Mouse (Mus musculus): ENCODE measurements around the gene Hbb-bs.
"Not testable (repeated sequence)": the region's sequence is repeated elsewhere in the genome, so short reads cannot be mapped to it uniquely, and the experiment has no call there.

Gene Hbb-bs

DNA sequence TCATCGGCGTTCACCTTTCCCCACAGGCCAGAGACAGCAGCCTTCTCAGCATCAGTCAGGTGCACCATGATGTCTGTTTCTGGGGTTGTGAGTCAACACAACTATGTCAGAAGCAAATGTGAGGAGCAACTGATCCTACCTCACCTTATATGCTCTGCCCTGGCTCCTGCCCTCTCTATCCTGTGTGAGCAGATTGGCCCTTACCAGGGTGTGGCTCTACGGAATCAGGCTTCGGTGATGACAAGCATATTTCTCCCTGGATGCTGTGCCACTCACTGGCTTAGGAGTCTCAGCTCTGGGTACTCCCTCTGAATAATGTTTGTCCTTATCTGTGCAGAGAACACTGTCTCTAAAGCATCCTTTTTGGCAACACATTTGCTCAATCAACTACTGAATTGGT lies at the start of gene Hbb-bs:
TSS of gene Hbb-bs (minus strand) at position 289 of the 400 bp plus-strand sequence.
- DNase-seq (ENCODE audit: low spot score in 2 of 2) = no peak

DNA sequence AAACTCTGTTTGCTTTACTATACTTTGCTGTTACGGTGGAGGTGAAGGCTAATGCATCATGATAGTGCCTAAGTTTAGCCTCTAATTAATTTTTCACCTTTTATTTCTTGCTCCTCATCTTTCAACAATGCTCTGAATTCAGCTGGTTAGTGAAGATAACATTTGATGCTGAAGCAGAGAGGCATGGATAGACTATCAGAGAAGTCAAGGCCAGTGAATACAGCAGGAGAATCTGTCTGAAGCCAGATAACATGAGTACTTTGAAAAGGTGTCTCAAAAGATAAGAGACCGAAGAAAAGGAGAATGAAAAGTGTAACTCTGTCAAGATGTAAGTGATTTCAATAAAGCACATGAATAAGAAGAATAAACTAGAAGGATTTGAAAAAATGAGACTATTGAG lies 49.2 kb upstream of the Hbb-bs start:
- DNase-seq (ENCODE audit: low spot score in 2 of 2) = no peak

DNA sequence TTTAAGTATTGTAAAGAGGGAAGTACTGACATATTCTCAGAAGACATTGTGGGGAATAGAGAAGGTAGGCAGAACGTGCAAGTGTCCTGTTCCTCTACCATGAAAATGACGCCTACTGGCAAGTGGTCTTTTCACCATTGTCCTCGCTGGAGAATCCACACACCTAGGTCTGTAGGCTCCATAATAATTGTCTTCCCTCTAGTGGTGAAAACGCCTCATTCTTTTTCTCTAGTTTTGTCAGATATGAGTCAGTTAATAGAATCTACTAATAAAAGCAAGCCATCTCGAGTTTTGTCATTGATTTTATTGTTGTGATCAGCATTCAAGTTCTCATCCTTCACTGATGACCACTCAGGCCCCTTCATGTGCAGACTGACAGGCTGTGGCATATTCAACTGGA lies 46.6 kb upstream of the Hbb-bs start:
- no peak for DNase-seq (ENCODE audit: low spot score in 2 of 2)

DNA sequence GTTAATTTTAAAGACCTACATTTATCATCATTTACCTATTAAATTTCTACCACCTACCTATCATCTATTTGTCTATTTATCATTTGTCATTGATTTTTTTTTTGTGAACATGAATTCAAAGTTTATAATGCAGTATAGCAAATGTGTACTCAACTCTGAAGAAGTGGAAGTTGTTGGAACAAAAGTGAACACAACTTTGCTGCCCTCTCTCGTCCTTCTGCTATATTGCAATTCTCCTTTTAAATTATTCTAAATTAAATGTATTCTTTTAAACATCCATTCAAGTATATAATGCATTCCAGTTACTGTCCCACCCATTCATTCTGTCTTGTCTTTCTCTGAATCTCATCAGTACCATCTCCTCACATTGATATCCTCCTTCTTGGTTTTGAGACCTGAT lies 45.2 kb upstream of the Hbb-bs start:
- no peak for DNase-seq (ENCODE audit: low spot score in 2 of 2)

DNA sequence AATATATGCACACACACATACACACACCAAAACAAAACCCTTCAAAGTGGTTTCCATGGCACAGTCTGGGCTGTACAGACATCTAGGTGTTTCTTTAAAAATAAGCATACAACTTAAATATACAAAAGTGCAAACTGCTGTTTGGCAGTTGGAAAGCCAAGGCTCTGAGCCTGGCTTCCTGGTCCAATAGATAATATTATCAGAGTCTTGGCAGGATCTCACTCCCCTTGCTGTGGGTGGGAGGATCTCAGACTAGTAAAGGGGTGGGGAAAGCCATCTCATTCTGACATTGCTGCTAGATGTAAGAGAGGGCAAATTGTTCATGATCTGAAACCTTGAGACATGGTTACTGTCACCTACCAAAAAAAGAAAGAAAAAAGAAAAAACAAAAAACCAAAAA lies 42.8 kb upstream of the Hbb-bs start:
- no peak for DNase-seq (ENCODE audit: low spot score in 2 of 2)

DNA sequence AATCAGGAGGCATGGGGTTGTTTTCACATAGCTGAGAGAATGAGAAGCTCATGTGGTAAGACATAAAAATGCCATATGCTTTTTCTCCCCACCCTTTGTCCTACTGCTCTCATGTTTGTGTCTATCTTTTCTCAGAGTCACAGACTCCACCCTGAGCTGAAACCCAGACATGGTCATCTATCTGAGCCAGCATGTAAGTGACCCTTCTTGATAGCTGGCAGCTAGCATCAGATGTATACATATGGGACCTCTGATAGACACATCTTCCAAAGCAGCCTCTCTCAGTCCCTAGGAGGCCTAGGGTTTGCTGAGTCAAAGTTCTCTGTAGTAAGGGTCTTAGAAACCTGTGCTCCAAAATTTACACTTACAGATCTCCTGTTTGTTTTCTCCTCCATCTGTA lies 37.8 kb upstream of the Hbb-bs start:
- DNase-seq (ENCODE audit: low spot score in 2 of 2) = no peak

DNA sequence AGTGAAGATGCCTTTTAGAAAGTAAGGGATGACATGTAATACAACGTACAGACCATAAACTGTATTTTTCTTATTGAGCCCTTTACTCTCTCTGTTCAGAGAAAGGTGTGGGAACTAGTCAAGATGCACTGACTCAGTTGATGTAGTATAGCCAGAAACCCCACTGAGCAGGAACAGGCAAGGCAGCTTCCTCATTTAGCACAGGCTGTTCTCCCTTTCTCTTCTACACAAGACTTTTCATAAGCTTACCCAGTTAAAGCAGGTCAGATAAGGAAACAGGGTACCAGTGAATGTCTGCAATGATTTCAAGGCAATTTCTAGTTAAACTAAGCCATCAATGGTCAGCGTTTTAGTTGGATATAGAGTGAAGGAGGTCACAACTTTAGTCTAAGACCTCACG lies 33.6 kb upstream of the Hbb-bs start:
- DNase-seq (ENCODE audit: low spot score in 2 of 2) = no peak

DNA sequence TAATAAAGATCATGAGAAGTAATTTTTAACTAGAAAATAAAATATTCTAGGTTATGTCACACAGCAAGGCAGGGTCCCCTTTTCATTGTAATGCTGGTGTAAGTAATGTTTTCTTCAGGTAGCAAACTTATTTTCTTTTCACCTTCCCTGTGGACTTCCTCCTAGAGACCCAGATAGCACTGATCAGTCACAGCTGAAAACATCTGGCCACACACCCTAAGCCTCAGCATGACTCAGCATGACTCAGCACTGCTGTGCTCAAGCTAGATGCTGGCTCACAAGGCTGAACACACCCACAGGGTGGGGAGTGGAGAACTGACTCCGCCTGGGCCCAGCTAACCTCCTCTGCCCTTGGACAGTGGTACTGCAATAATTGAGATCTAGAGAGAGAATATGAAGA lies 33.0 kb upstream of the Hbb-bs start:
- DNase-seq (ENCODE audit: low spot score in 2 of 2) = peak in 1 of 2 experiments; percentile 2

DNA sequence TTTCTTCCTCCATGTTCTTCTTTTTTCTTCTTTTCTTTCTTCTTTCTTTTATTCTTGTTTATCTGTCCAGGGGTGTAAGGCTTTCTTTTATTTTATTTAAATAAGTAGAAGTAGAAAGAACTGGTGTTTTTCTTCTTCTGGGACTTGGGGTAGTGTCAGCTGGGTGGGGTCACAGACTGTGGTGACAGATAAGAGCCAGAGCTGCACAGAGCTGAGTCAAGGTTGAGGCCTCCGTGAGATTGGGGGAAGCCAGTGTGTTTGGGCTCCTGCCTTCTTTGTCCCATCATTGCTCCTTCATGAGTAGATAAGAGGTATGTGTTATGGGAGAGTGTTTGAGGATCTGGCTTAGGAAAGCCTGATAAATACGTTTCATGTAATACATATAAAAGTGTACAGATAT lies 31.2 kb upstream of the Hbb-bs start:
- no peak for DNase-seq (ENCODE audit: low spot score in 2 of 2)

DNA sequence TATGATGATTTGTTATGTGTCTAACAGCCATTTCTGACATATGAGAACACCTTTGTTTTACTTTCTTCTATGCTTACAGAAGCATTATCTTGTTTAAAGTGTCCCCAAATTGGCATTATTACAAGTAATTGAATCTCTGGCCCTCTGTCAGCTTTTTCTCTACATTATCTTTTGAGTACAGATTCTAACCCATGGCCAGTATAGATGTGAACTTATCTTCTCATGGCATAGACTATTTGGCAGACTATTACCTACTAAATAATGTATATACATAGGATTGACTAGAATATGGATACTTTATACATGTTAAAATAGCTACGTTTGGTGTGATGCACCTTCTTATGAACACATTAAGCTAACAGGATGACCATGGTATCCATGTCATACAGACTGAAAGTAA lies 26.8 kb upstream of the Hbb-bs start:
- no peak for DNase-seq (ENCODE audit: low spot score in 2 of 2)

DNA sequence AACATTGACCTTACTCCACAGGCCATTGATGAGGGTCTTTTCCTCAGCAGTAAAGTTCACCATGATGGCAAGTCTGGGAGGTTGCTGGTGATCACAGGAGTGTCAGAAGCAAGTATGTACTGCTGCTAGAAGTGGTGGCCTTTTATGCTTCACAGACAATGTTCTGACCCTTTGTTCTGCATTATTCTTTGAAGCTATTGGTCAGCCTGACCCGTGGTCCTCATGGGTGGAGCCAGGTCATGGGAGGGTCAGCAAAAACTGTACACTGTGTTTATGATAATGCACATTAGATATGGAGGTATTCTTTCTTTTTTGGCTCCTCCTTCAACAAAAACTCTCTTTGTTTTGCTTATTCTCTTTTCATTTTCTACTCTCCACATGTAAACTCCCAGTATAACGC lies 25.2 kb upstream of the Hbb-bs start, which contains the start of gene Hbb-y:
TSS of gene Hbb-y (minus strand) at position 127 of the 400 bp plus-strand sequence.
- DNase-seq (ENCODE audit: low spot score in 2 of 2) = no peak

DNA sequence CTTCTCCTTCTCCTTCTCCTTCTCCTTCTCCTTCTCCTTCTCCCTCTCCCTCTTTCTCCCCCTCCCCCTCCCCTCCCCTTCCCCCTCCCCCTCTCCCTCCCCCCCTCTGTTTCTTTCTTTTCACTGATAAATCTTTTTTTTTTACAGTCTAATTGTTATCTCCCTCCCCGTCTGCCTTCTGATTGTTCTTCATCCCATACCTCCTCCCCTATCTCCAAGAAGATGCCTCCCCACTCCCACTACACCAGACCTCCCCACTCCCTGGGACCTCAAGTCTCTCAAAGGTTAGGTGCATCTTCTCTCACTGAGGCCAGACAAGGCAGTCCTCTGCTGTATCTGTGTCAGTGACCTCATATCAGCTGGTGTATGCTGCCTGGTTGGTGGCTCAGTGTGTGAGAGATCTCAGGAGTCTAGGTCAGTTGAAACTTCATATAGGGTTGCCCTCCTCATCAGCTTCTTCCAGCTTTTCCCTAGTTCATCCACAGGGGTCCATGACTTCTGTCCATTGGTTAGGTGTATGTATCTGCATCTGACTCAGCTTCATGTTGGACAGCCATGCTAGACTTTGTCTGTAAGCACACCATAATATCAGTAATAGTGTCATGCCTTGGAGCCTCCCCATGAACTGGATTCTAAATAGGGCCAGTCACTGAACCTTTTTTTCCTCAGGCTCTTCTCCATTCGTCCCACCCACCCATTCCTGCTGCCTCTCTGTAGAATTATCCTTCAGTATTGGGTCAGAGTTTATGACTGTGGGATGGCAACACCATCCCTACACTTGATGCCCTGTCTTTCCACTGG lies 16.8 kb upstream of the Hbb-bs start:
- DNase-seq (ENCODE audit: low spot score in 2 of 2) = no peak

DNA sequence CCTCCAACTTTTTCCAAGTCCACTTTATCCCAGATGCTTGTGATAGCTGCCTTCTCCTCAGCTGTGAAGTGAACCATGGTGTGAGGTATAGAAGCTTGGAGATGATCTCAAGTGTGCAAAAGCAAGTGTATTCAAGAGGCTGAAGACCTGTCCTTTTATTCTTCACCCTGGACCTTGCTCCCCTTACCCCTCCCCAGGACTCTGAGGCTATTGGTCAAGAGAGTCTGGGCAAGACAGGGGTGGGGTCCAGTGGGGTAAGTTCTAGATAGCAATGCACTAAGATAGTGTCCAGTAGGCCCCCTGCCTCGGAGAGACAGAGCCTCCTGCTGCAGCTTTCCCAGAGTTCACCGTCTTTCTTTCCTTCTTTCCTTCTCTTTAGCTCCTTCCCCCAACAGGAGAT lies 15.1 kb upstream of the Hbb-bs start, which contains the start of gene Hbb-bh1:
TSS of gene Hbb-bh1 (minus strand) at position 131 of the 400 bp plus-strand sequence.
- DNase-seq (ENCODE audit: low spot score in 2 of 2) = no peak

DNA sequence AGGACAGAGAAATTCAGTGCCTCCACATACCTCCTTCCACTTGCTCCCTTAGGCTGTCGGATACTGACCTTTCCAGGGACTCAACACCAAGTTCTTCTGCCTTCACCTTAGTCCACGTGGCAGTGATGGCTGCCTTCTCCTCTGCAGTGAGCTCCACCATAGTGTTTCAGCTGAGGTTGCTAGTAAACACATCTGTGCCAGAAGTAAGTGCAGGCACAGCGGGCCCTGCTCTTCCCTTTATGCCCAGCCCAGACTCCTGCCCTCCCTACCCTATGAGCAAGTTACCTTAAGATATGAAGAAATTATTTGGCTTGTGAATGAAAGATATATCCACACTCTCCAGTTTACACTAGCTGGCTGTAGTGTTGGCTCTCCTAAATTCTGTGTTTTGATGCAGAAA lies 12.4 kb upstream of the Hbb-bs start, which contains the start of gene Hbb-bh2:
TSS of gene Hbb-bh2 (minus strand) at position 253 of the 400 bp plus-strand sequence.
- no peak for DNase-seq (ENCODE audit: low spot score in 2 of 2)

DNA sequence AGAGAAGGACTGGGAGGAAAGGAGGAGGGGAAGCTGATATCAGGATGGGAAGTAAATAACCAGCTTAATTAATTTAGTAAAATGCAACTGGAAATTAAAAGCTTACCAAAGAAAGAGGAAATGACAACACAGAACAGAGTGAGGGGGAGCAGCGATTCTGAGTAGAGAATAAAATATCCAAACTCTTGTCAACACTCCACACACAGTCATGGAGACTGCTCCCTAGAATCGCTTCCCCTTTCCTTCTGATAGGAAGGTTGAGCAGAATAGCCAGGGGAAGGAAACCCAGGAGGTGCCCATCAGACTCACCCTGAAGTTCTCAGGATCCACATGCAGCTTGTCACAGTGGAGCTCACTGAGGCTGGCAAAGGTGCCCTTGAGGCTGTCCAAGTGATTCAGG lies 757 bp downstream of the Hbb-bs start:
- DNase-seq (ENCODE audit: low spot score in 2 of 2) = not testable (repeated sequence)

DNA sequence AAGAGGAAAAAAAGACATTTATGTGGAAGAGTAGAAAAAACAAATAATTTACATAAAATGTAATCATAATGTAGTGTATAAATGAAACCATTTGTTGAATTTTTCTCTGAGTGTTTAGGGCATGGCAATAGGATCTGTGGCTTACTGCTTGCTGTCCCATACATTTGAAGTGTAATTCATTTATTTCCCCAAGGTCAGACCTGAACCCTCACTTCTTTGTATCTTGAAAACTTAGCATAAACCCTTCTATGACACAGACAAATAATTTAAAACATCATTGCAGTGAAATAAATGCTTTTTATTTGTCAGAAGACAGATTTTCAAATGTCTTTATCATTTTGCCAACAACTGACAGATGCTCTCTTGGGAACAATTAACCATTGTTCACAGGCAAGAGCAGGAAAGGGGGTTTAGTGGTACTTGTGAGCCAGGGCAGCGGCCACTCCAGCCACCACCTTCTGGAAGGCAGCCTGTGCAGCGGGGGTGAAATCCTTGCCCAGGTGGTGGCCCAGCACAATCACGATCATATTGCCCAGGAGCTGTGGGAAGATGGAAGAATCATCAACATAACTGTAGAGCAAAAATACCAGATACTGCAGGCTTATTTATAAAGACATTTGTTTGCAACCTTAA lies 1.5 kb downstream of the Hbb-bs start:
- no peak for DNase-seq (ENCODE audit: low spot score in 2 of 2)

DNA sequence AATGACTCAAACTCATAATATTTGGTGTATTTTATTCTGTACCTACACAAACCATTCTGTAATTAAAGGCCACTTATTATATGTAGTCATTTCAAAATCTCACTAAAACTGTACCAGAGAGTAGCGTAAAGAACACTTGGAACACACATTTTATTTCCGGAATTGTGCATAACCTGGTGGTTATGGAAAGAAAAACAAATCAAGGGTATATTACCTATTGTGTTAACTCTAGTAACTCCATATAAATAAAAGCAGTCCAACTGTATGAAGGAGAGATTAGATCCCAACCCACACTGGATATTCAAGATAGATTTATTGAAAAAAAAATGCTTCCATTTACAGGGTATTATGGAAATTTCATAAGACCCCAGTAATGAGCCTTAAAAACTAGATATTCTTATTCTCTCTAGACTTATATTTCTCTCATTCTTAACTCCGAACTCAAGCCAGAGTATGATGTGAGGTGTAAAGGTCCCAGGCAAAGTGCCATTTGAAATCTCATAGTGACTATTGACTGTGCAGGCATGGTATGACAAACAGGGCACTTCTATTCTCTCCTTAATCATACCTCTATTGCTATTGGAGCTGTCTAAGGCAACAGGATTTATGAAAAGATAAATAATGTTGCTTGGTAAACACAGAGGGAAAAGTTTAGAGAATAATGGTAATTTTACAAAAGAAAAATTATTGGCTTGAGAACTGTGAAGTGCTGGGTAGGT lies 2.2 kb downstream of the Hbb-bs start:
- no peak for DNase-seq (ENCODE audit: low spot score in 2 of 2)

DNA sequence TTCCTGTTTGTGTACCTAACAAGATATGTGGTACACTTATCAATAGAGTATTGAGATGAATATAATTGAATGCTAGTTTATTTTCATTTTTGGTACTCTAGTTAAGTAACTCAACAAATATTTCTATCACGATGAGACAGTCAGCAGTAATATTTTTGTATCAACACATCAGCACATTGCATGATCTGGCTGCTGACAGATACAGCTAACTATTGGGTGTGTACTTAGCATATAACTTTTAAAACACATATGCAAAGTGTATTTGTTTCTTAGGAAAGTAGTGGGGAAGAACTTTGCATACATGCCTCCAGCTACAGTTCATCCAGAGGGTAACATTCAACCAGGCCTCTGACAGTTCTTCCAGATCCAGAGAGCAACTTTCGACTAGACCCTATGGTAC lies 3.3 kb downstream of the Hbb-bs start:
- DNase-seq (ENCODE audit: low spot score in 2 of 2) = no peak

DNA sequence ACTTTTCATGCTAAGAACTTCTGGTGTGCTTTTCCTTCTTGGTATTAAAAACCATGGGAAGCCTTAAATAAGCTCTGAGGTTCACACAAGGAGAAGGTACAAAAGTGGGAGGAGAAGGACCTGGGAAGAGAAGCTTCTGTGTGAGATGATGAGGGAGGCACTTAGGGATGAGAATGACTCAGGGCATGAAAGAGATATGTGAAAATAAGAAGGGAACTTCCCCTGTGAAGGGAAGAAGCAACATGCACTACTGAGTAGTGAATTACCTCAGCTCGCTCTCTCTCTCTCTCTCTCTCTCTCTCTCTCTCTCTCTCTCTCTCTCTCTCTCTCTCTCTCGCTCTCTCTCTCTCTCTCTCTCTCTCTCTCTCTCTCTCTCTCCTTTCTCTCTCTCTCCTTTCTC lies 12.8 kb downstream of the Hbb-bs start:
- DNase-seq (ENCODE audit: low spot score in 2 of 2) = not testable (repeated sequence)

DNA sequence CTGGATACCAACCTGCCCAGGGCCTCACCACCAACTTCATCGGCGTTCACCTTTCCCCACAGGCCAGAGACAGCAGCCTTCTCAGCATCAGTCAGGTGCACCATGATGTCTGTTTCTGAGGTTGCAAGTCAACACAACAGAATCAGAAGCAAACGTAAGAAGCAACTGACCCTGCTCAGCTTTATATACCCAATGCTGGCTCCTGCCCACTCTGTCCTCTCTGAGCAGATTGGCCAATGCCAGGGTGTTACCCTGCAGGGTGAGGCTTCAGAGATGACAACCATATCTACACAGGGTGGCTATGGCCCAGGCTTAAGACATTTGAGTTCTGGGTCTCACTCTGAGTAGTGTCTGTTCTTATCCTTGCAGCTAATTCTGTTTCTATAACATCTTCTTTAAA lies 14.1 kb downstream of the Hbb-bs start, which contains the start of gene Hbb-bt:
TSS of gene Hbb-bt (minus strand) at position 231 of the 400 bp plus-strand sequence.
- no peak for DNase-seq (ENCODE audit: low spot score in 2 of 2)

DNA sequence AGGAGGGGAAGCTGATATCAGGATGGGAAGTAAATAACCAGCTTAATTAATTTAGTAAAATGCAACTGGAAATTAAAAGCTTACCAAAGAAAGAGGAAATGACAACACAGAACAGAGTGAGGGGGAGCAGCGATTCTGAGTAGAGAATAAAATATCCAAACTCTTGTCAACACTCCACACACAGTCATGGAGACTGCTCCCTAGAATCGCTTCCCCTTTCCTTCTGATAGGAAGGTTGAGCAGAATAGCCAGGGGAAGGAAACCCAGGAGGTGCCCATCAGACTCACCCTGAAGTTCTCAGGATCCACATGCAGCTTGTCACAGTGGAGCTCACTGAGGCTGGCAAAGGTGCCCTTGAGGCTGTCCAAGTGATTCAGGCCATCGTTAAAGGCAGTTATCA lies 14.7 kb downstream of the Hbb-bs start:
- DNase-seq (ENCODE audit: low spot score in 2 of 2) = not testable (repeated sequence)

DNA sequence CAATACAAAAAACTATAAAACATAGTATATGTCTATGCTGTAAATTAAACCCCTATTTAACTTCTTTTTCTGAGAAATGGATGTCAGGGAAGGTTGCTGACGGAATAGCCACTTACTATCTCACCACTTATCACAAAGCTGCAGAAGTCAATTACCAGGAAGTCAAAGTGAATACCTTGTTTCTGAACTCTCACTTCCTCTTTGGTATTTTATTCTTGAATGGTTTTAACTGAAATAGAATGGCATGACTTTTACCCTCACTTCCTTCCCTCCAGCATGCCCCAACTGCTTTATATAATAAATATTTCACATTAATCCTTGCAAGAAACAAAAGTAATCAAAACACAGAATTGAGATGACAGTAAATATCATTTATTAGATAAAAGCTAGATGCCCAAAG lies 15.7 kb downstream of the Hbb-bs start:
- no peak for DNase-seq (ENCODE audit: low spot score in 2 of 2)
